Mouse (Mus musculus) stomach, postnatal 0 days (tissue): Measurements from ENCODE around the gene Tenm2. TPM values are rescaled to one million over a fixed set of nuclear protein-coding genes. Genes with fewer than 3 reads are reported as not detected.

Experiments used
- ATAC-seq: fragments of 200-750 bp; cut with Nextera tagmentation; 2 replicates; pipeline ENCODE4 v1.8.0; 2017; ENCODE audit not compliant: low FRiP score, low TSS enrichment
- DNase-seq: peaks from one replicate; pipeline ENCODE4 v3.0.0-alpha.2; 2016; ENCODE audit warnings: low spot score
- H3K27ac ChIP-seq: fragments of 300-500 bp; sonication (generic); replicated peaks from 2 replicates; pipeline ENCODE4 v1.5.1; 2014; ENCODE audit warnings: mild to moderate bottlenecking, control low read depth
- H3K27me3 ChIP-seq: fragments of 300-500 bp; sonication (generic); 2 replicates; pipeline ENCODE4 v1.6.1; 2014; ENCODE audit warnings: low read length; ENCODE audit not compliant: control insufficient read depth, insufficient read depth
- H3K36me3 ChIP-seq: fragments of 300-500 bp; sonication (generic); 2 replicates; pipeline ENCODE4 v1.6.1; 2014; ENCODE audit warnings: low read length, mixed read lengths; ENCODE audit not compliant: control insufficient read depth, insufficient read depth
- H3K4me1 ChIP-seq: fragments of 300-500 bp; sonication (generic); replicated peaks from 2 replicates; pipeline ENCODE4 v1.6.1; 2014; ENCODE audit warnings: antibody characterized with exemption; ENCODE audit not compliant: control insufficient read depth, insufficient read depth
- H3K4me2 ChIP-seq: fragments of 300-500 bp; sonication (generic); replicated peaks from 2 replicates; pipeline ENCODE4 v1.6.1; 2014; ENCODE audit warnings: low read depth, mild to moderate bottlenecking, control low read depth, moderate library complexity
- H3K4me3 ChIP-seq: fragments of 300-500 bp; sonication (generic); 2 replicates; pipeline ENCODE4 v1.5.1; 2014; ENCODE audit warnings: low read depth, low read length, control low read depth
- H3K9ac ChIP-seq: fragments of 300-500 bp; sonication (generic); 2 replicates; pipeline ENCODE4 v1.6.1; 2014; ENCODE audit warnings: mild to moderate bottlenecking, low read length, control low read depth, mixed read lengths
- H3K9me3 ChIP-seq: fragments of 300-500 bp; sonication (generic); 2 replicates; pipeline ENCODE4 v1.6.1; 2016; ENCODE audit warnings: low read length; ENCODE audit not compliant: control insufficient read depth
- CTCF ChIP-seq: IDR thresholded peaks from 2 replicates; pipeline ENCODE4 v1.5.1; 2016; ENCODE audit warnings: antibody characterized with exemption, low read depth, mild to moderate bottlenecking, moderate library complexity
- EP300 ChIP-seq: optimal IDR thresholded peaks from 2 replicates; pipeline ENCODE3; 2016; ENCODE audit warnings: antibody characterized with exemption
- WGBS: fragments of 180-500 bp; shearing (Covaris S2); extraction: QIAGEN DNeasy Blood & Tissue Kit; methylation state at CpG from one replicate; pipeline ENCODE4 v1.1.7; 2014; 5-methylcytosine and 5-hydroxymethylcytosine counted together
- polyA plus RNA-seq: library from polyadenylated mRNA; unstranded; fragments of >200 nt; fragmentation: Nextera tagmentation; extraction: Ambion mirVana; gene quantifications from 2 replicates; pipeline ENCODE4 v1.2.1, GENCODE M21; 2015

The Tenm2 gene
- polyA plus RNA-seq, 1 experiment from 2014 or later, result 3.6 TPM

- no peak overlapping the region for H3K9ac ChIP-seq
- H3K36me3 ChIP-seq, result no peaks in the 10 kb centered on the region
- WGBS, result 82% methylated on average over 9 of the region's 9 CpGs
- H3K4me3 ChIP-seq, result no peak overlapping the region
- no peak overlapping the region for H3K27ac ChIP-seq
- DNase-seq (no peak), ATAC-seq (no peak)
- H3K4me1 ChIP-seq, result no peaks in the 10 kb centered on the region
- TF ChIP-seq EP300 (no peak), CTCF (no peak)
- no peaks in the 10 kb centered on the region for H3K27me3 ChIP-seq
- H3K9me3 ChIP-seq, result no peaks in the 10 kb centered on the region
- no peak overlapping the region for H3K4me2 ChIP-seq
These were observed 957.9 kb downstream of the Tenm2 start for GRCm38 (mm10) chr11:36277903-36278215.

- no peak for DNase-seq
- no peaks in the 10 kb centered on the region for H3K4me1 ChIP-seq
- H3K27me3 ChIP-seq, result no peaks in the 10 kb centered on the region
- 0 out of 2 replicates have a peak overlapping the region, but pooled peaks have one; percentile 8 for H3K4me2 ChIP-seq
- H3K36me3 ChIP-seq, result no peaks in the 10 kb centered on the region
- ATAC-seq, result no peak
- no peak overlapping the region for H3K4me3 ChIP-seq
- TF ChIP-seq EP300 (no peak), CTCF (no peak)
- no peak overlapping the region for H3K9ac ChIP-seq
- H3K9me3 ChIP-seq, result no peaks in the 10 kb centered on the region
- 49% methylated on average over 20 of the region's 20 CpGs for WGBS
- H3K27ac ChIP-seq, result no peak overlapping the region
These were observed 958.4 kb downstream of the Tenm2 start for GRCm38 (mm10) chr11:36277192-36277902.

GRCm38 (mm10) chr11:36276015-36276414, 959.7 kb downstream of the Tenm2 start:
- H3K9me3 ChIP-seq, result no peaks in the 10 kb centered on the region
- no peak overlapping the region for H3K4me2 ChIP-seq
- ATAC-seq (no peak), DNase-seq (no peak)
- no peak overlapping the region for H3K27ac ChIP-seq
- H3K4me3 ChIP-seq, result no peak overlapping the region
- H3K27me3 ChIP-seq, result no peaks in the 10 kb centered on the region
- no peak for TF ChIP-seq EP300
- no peak for TF ChIP-seq CTCF
- no peak overlapping the region for H3K9ac ChIP-seq
- WGBS, result 56% methylated on average over 5 of the region's 5 CpGs
- no peaks in the 10 kb centered on the region for H3K4me1 ChIP-seq
- H3K36me3 ChIP-seq, result no peaks in the 10 kb centered on the region

- WGBS, result 68% methylated on average over 2 of the region's 2 CpGs
- Histone ChIP-seq H3K9me3 (no peaks in the 10 kb centered on the region), H3K4me2 (no peak overlapping the region)
These were observed 963.6 kb downstream of the Tenm2 start for GRCm38 (mm10) chr11:36272149-36272548.

GRCm38 (mm10) chr11:36269945-36270344, 965.8 kb downstream of the Tenm2 start:
- H3K9ac ChIP-seq, result no peak overlapping the region
- no peaks in the 10 kb centered on the region for H3K27me3 ChIP-seq
- H3K4me2 ChIP-seq, result no peak overlapping the region
- H3K27ac ChIP-seq, result no peak overlapping the region
- ATAC-seq (no peak), DNase-seq (no peak)
- TF ChIP-seq CTCF (no peak), EP300 (no peak)
- no peaks in the 10 kb centered on the region for H3K9me3 ChIP-seq
- H3K4me3 ChIP-seq, result no peak overlapping the region
- no peaks in the 10 kb centered on the region for H3K36me3 ChIP-seq
- WGBS, result 75% methylated on average over 6 of the region's 6 CpGs
- no peaks in the 10 kb centered on the region for H3K4me1 ChIP-seq

More at GRCm38 (mm10) chr11:36272149-36272548, 963.6 kb downstream of the Tenm2 start:
- Histone ChIP-seq H3K4me1 (no peaks in the 10 kb centered on the region), H3K27me3 (no peaks in the 10 kb centered on the region), H3K27ac (no peak overlapping the region), H3K36me3 (no peaks in the 10 kb centered on the region), H3K4me3 (no peak overlapping the region), H3K9ac (no peak overlapping the region)
- DNase-seq, result no peak
- TF ChIP-seq EP300 (no peak), CTCF (no peak)
- ATAC-seq, result no peak

- no peak overlapping the region for H3K9ac ChIP-seq
- no peak overlapping the region for H3K4me3 ChIP-seq
- H3K27ac ChIP-seq, result peak overlapping the region; percentile 49; the same call in 1 of the 2 replicates
- TF ChIP-seq EP300 (no peak), CTCF (no peak)
- H3K27me3 ChIP-seq, result no peaks in the 10 kb centered on the region
- no peaks in the 10 kb centered on the region for H3K9me3 ChIP-seq
- no peak overlapping the region for H3K4me2 ChIP-seq
- ATAC-seq (no peak), DNase-seq (no peak)
- no peaks in the 10 kb centered on the region for H3K4me1 ChIP-seq
- 60% methylated on average over 17 of the region's 17 CpGs for WGBS
- H3K36me3 ChIP-seq, result no peaks in the 10 kb centered on the region
These were observed 970.8 kb downstream of the Tenm2 start for GRCm38 (mm10) chr11:36264776-36265466.
